Mouse (Mus musculus): ENCODE results near the gene Tgm7. TPM values are rescaled to one million over a fixed set of nuclear protein-coding genes. Genes with fewer than 3 reads are reported as not detected.

Tgm7 gene
- not detected in 2 replicates for polyA plus RNA-seq (2016; fragmentation: Nextera tagmentation; extraction: Ambion mirVana)

- no peaks in the 10 kb centered on the region for H3K4me1 ChIP-seq
- no peaks in the 10 kb centered on the region for H3K9me3 ChIP-seq
- 86% methylated on average over 4 of the region's 4 CpGs for WGBS
- no peaks in the 10 kb centered on the region for H3K27me3 ChIP-seq (replicated peaks; ENCODE audit: low read depth, poor library complexity, severe bottlenecking)
- DNase-seq (ENCODE audit: low spot score), result no peak
- no peak within 1 kb of the TSS for H3K4me3 ChIP-seq
- no peak within 1 kb of the TSS for H3K27ac ChIP-seq (replicated peaks)
- no peaks in the 10 kb centered on the region for H3K36me3 ChIP-seq (replicated peaks)
Observed at GRCm38 (mm10) chr2:121109695-121110094, at the start of gene Tgm7. TSS of gene Tgm7 (minus strand) at chr2:121109795.

GRCm38 (mm10) chr2:121153100-121153499 lies 43.5 kb upstream of the Tgm7 start:
- Histone ChIP-seq H3K27ac (replicated peaks) (no peak overlapping the region), H3K4me1 (no peaks in the 10 kb centered on the region), H3K9me3 (no peaks in the 10 kb centered on the region), H3K36me3 (replicated peaks) (peaks cover 60% of the 10 kb centered on the region), H3K4me3 (no peak overlapping the region), H3K27me3 (replicated peaks; ENCODE audit: low read depth, poor library complexity, severe bottlenecking) (no peaks in the 10 kb centered on the region)
- DNase-seq (ENCODE audit: low spot score), result no peak
- WGBS, result 79% methylated on average over 3 of the region's 3 CpGs

GRCm38 (mm10) chr2:121149679-121150078 lies 40.1 kb upstream of the Tgm7 start:
- H3K36me3 ChIP-seq (replicated peaks), result peaks cover 64% of the 10 kb centered on the region
- no peak overlapping the region for H3K4me3 ChIP-seq
- H3K9me3 ChIP-seq, result no peaks in the 10 kb centered on the region
- H3K27me3 ChIP-seq (replicated peaks; ENCODE audit: low read depth, poor library complexity, severe bottlenecking), result no peaks in the 10 kb centered on the region
- H3K27ac ChIP-seq (replicated peaks), result no peak overlapping the region
- WGBS, result 86% methylated on average over 5 of the region's 5 CpGs
- no peaks in the 10 kb centered on the region for H3K4me1 ChIP-seq
- DNase-seq (ENCODE audit: low spot score), result no peak

- Histone ChIP-seq H3K27me3 (replicated peaks; ENCODE audit: low read depth, poor library complexity, severe bottlenecking) (no peaks in the 10 kb centered on the region), H3K36me3 (replicated peaks) (peaks cover 54% of the 10 kb centered on the region), H3K4me3 (no peak overlapping the region), H3K4me1 (peaks cover 24% of the 10 kb centered on the region), H3K9me3 (peaks cover 15% of the 10 kb centered on the region), H3K27ac (replicated peaks) (no peak overlapping the region)
- 77% methylated on average over 2 of the region's 2 CpGs for WGBS
- no peak for DNase-seq (ENCODE audit: low spot score)
Observed at GRCm38 (mm10) chr2:121142415-121142814, 32.8 kb upstream of the Tgm7 start.

GRCm38 (mm10) chr2:121141216-121142035 lies 31.8 kb upstream of the Tgm7 start:
- 81% methylated on average over 16 of the region's 16 CpGs for WGBS
- Histone ChIP-seq H3K36me3 (replicated peaks) (peaks cover 55% of the 10 kb centered on the region), H3K9me3 (peaks cover 15% of the 10 kb centered on the region)

GRCm38 (mm10) chr2:121140018-121140882 lies 30.7 kb upstream of the Tgm7 start, which contains the start of the genes Adal and Lcmt2:
TSS of gene Adal (plus strand) at chr2:121140428.
TSS of gene Lcmt2 (minus strand) at chr2:121140653.
- WGBS, result under 1% methylated on average over 87 of the region's 87 CpGs
- Histone ChIP-seq H3K27ac (replicated peaks) (peak within 1 kb of the TSS; percentile 97), H3K27me3 (replicated peaks; ENCODE audit: low read depth, poor library complexity, severe bottlenecking) (no peaks in the 10 kb centered on the region), H3K4me3 (peak within 1 kb of the TSS; percentile 65), H3K4me1 (peaks cover 24% of the 10 kb centered on the region), H3K36me3 (replicated peaks) (peaks cover 47% of the 10 kb centered on the region), H3K9me3 (peaks cover 15% of the 10 kb centered on the region)
- peak; percentile 93 for DNase-seq (ENCODE audit: low spot score)

More at GRCm38 (mm10) chr2:121141216-121142035, 31.8 kb upstream of the Tgm7 start:
- peak overlapping the region; percentile 97 for H3K27ac ChIP-seq (replicated peaks)
- no peak for DNase-seq (ENCODE audit: low spot score)
- H3K27me3 ChIP-seq (replicated peaks; ENCODE audit: low read depth, poor library complexity, severe bottlenecking), result no peaks in the 10 kb centered on the region
- peak overlapping the region; percentile 65 for H3K4me3 ChIP-seq
- H3K4me1 ChIP-seq, result peaks cover 24% of the 10 kb centered on the region

- DNase-seq (ENCODE audit: low spot score), result no peak
- H3K36me3 ChIP-seq (replicated peaks), result peaks cover 42% of the 10 kb centered on the region
- no peaks in the 10 kb centered on the region for H3K27me3 ChIP-seq (replicated peaks; ENCODE audit: low read depth, poor library complexity, severe bottlenecking)
- WGBS, result 60% methylated on average over 29 of the region's 29 CpGs
- H3K4me1 ChIP-seq, result peaks cover 24% of the 10 kb centered on the region
- H3K27ac ChIP-seq (replicated peaks), result peak overlapping the region; percentile 97
- peak overlapping the region; percentile 65 for H3K4me3 ChIP-seq
- H3K9me3 ChIP-seq, result peaks cover 15% of the 10 kb centered on the region
Observed at GRCm38 (mm10) chr2:121139266-121140017, 29.8 kb upstream of the Tgm7 start.

GRCm38 (mm10) chr2:121137371-121137770 lies 27.8 kb upstream of the Tgm7 start:
- Histone ChIP-seq H3K4me1 (peaks cover 24% of the 10 kb centered on the region), H3K36me3 (replicated peaks) (peaks cover 31% of the 10 kb centered on the region), H3K27me3 (replicated peaks; ENCODE audit: low read depth, poor library complexity, severe bottlenecking) (no peaks in the 10 kb centered on the region), H3K4me3 (no peak overlapping the region), H3K9me3 (peaks cover 15% of the 10 kb centered on the region), H3K27ac (replicated peaks) (no peak overlapping the region)
- 94% methylated on average over 4 of the region's 4 CpGs for WGBS
- no peak for DNase-seq (ENCODE audit: low spot score)

- Histone ChIP-seq H3K4me3 (no peak overlapping the region), H3K27ac (replicated peaks) (no peak overlapping the region), H3K4me1 (no peaks in the 10 kb centered on the region), H3K9me3 (no peaks in the 10 kb centered on the region), H3K27me3 (replicated peaks; ENCODE audit: low read depth, poor library complexity, severe bottlenecking) (no peaks in the 10 kb centered on the region), H3K36me3 (replicated peaks) (peaks cover 11% of the 10 kb centered on the region)
- no peak for DNase-seq (ENCODE audit: low spot score)
- whole genome bisulfite sequencing, result 72% methylated on average over 1 of the region's 1 CpGs
Observed at GRCm38 (mm10) chr2:121132822-121133221, 23.2 kb upstream of the Tgm7 start.

- H3K9me3 ChIP-seq, result no peaks in the 10 kb centered on the region
- DNase-seq (ENCODE audit: low spot score), result no peak
- H3K4me3 ChIP-seq, result no peak overlapping the region
- 75% methylated on average over 9 of the region's 9 CpGs for WGBS
- no peaks in the 10 kb centered on the region for H3K4me1 ChIP-seq
- no peaks in the 10 kb centered on the region for H3K36me3 ChIP-seq (replicated peaks)
- no peaks in the 10 kb centered on the region for H3K27me3 ChIP-seq (replicated peaks; ENCODE audit: low read depth, poor library complexity, severe bottlenecking)
- no peak overlapping the region for H3K27ac ChIP-seq (replicated peaks)
Observed at GRCm38 (mm10) chr2:121128865-121129620, 19.4 kb upstream of the Tgm7 start.

- Histone ChIP-seq H3K4me3 (no peak overlapping the region), H3K36me3 (replicated peaks) (no peaks in the 10 kb centered on the region), H3K4me1 (no peaks in the 10 kb centered on the region), H3K27me3 (replicated peaks; ENCODE audit: low read depth, poor library complexity, severe bottlenecking) (no peaks in the 10 kb centered on the region), H3K9me3 (no peaks in the 10 kb centered on the region), H3K27ac (replicated peaks) (no peak overlapping the region)
- WGBS, result 80% methylated on average over 1 of the region's 1 CpGs
- DNase-seq (ENCODE audit: low spot score), result no peak
Observed at GRCm38 (mm10) chr2:121127536-121127935, 17.9 kb upstream of the Tgm7 start.
